Mouse (Mus musculus): ENCODE measurements around the gene Gm20708.

GRCm38 (mm10) chr11:117762246-117762645 is 47.2 kb upstream of the Gm20708 start:
- TF ChIP-seq CTCF (IDR thresholded peaks at IDR 0.05; ENCODE audit: control insufficient read depth, insufficient read depth, low read length) (no peak), POLR2A (IDR thresholded peaks at IDR 0.05; ENCODE audit: borderline replicate concordance, control insufficient read depth, low read depth, low read length) (no peak)

Measured in bone marrow, adult 2 months (tissue).